Mouse (Mus musculus) left cerebral cortex, postnatal 4 days (tissue): ENCODE results near the gene Olfr648. TPM values are rescaled to one million over a fixed set of nuclear protein-coding genes. Genes with fewer than 3 reads are reported as not detected.
A peak's percentile ranks its signal among the peaks of the same experiment; 100 is the strongest.

Experiments used
- DNase-seq: peaks from one replicate; pipeline ENCODE4 v3.0.0-alpha.2; 2022
- intact Hi-C: fragments of 180-260 bp; cut with DNase I; formaldehyde crosslinking; loops from one replicate; pipeline ENCODE4 v1.15.1; 2025
- total RNA-seq, 2 experiments: library from RNA; stranded (reverse); gene quantifications; 2 replicates each; pipeline ENCODE4 v1.2.3; 2021

Gene Olfr648
- total RNA-seq = under 1 TPM; 0.38 to 0.46 TPM

- no peak for DNase-seq
- intact Hi-C loops = no loop called here
Measured at GRCm38 (mm10) chr7:104183292-104183691, at the start of gene Olfr648. Gene Olfr648 (minus strand): TSS chr7:104183392.

DNA sequence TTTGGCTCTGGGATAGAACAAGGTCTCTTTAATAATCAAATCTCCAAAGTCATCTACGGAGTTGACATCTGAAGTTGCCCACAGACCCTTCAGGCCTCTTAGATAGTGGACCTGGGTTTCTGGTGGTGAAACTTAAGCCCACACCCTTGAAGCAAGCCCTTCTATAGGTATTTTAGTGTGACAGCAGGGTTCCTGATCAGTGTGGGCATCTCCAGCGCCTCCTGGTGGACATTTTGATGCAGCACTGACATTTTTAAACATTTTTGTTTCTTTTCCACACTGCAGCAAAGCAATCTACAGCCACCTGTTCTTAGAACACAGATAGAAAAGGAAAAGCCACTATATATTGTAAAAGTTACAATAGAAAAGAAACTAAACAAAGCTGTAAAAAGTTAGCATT is 48.0 kb upstream of the Olfr648 start:
- intact Hi-C loops = no loop called here
- no peak for DNase-seq

GRCm38 (mm10) chr7:104218701-104219569 is 35.7 kb upstream of the Olfr648 start, which contains the start of gene Trim6:
Gene Trim6 (plus strand): TSS chr7:104218793.
- intact Hi-C loops = no loop called here
- peak; percentile 57 for DNase-seq

DNA sequence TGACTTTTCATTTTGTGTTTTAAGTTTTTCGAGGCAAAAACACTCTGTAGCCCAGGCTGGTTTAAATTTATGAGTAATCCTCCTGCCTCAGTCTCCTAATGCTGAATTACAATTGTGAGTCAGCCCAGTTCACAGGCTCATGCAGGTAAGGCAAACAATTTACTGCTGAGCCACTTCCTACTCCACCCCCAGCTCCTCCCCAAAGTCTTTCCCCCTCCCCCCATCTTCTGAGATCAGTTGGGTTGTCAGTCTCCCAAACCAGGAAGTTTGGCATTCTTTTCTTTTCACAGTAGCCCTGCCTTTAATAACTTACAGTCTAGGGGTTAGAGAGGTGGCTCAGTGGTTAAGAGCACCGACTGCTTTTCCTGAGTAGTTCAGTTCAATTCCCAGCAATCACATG is 34.7 kb upstream of the Olfr648 start:
- intact Hi-C loops = no loop called here
- DNase-seq = no peak

DNA sequence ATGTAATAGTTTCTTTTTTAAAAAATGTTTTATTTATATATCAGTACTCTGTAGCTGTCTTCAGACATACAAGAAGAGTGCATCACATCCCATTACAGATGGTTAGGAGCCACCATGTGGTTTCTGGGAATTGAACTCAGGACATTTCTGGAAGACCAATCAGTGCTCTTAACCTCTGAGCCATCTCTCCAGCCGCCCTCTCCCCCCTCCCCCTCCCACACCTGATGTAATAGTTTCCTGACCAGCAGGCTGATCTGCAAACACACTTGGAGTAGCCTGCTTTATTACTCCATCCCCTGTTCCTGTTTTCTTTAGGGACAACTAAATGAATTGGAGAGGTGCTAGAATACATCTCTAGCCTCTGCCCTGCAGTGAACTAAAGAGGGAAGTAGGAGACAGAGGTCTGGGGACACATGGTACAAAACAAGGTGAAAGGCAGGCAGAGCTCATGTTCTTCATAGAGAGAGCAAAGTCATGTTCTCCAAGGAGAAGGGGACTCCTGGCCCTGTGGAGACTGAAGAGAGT is 32.9 kb upstream of the Olfr648 start:
- DNase-seq = no peak
- intact Hi-C loops = no loop called here

DNA sequence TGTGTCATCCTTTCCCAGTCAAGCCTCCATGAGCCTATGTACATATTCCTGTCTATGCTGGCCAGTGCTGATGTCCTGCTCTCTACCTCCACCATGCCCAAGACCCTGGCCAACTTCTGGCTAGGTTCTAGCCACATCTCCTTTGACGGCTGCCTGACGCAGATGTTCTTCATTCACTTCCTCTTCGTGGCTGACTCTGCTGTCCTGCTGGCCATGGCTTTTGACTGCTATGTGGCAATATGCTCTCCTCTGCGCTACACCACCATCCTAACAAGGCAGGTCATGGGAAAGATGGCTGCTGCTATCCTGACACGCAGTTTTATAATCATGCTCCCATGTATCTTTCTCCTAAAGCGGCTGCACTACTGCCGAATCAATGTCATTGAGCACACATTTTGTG is 23.0 kb upstream of the Olfr648 start:
- intact Hi-C loops = no loop called here
- no peak for DNase-seq

DNA sequence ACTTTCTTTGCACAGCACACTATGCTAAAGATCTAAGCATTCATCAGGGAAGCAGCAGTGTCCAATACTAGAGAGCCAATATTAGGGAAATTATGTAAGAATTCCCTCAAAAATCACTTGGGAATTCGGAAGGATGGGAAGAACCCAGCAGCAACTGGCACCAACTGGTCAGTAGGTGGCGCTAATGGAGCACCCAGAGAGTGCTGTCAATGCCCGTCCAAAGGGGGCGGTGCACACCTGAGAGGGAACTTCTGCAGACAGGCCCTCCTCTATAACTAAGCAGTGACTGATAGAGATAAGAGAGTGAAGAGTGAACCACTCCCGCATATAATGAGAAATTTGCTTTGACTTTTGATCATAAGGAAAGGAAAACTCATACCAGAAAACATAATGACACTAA is 16.6 kb upstream of the Olfr648 start:
- intact Hi-C loops = no loop called here
- peak; percentile 43 for DNase-seq

DNA sequence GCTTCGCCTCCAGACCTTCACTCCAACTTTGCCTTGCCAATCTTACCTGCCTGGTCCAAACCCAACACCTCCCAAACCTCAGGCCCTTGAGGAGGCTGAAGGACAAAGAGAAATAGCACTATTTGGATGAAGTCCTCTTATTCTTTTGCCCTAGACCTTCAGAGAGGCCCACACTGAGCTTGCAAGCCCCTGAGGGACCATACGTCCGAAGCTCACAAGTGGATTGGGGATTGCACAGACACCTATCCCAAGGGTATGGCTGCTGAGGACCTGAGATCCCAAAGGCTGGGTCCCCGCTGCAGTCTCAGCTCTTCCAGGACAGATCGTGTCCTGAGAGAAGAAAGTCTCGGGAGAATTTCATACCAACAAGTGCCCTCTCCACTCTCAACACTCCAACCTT is 12.7 kb upstream of the Olfr648 start, which contains the start of gene Olfr649:
Gene Olfr649 (minus strand): TSS at position 101 of the 400 bp plus-strand sequence.
- no peak for DNase-seq
- intact Hi-C loops = no loop called here

DNA sequence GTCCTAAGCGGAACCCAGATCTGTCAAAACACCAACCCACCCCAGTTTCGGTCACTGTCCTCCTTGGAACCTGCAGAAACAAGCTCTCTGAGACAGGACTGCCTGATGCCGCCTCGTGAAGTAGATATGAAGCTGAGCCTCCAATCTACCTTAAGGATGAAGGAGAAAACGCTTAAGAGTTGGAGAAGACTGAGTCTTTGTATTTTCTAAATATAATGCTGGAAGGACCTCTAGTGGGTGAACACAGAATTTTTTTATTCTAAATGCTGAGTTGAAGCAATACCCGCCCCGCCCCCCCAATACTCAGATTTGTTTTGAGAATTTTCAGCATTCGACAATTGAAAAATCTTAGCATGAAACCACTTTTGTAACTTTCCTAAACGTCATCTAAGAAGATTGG is 8.1 kb upstream of the Olfr648 start:
- intact Hi-C loops = no loop called here

DNA sequence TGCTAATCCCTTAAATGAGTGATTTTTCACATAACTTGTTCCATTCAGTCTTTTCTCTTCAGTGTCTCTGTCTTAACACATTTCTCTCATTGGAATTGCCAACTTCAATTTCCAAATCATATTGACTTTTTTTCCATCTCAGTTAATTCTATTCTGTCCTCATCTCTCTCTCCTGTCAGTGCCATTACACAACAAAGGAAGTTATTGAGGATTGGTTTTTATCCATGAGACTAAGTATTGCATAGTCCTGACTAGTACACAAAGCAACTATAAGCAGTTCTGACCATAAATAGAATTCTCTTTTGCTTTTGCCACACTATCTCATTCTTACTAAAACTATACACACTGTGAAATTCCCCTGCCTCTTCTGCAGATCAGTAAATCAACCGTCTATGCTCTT is 4.1 kb downstream of the Olfr648 start:
- no peak for DNase-seq
- intact Hi-C loops = loop anchor here (10.0 kb wide), 1 partner anchor 994 kb away; the partner anchor contains the start of gene Olfr592

More for the DNA sequence above, 8.1 kb upstream of the Olfr648 start:
- no peak for DNase-seq

DNA sequence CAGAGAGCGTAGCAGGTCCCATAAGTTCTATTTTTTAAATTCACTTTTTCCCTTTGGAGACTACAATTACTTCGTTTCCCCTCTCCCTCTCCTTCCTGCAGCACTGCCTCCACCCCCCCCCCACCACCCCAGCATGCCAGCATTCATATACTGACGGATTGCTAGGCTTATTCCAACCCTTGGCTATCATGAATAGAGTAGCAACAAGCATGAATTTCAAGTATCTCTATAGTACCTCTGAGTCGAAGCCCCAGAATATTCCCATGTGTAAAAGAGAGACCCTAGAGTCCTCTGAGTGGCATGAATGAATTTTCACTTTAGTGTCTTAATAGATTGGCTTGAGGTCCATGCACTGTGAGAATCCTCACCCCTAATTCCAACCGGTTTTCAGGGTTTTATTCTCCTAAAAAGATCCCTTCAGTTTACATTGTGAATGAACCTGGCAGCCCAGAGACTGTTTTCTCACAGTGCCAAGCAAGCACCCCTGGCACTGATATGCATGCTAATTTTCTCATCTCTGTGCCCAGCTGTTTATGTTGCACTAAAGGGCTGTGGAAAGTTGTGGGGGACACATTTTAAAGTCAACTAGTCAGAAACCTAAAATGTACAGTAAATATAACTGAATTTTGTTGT is 4.7 kb downstream of the Olfr648 start:
- intact Hi-C loops = loop anchor here (10.0 kb wide), 1 partner anchor 994 kb away; the partner anchor contains the start of gene Olfr592
- DNase-seq = no peak

DNA sequence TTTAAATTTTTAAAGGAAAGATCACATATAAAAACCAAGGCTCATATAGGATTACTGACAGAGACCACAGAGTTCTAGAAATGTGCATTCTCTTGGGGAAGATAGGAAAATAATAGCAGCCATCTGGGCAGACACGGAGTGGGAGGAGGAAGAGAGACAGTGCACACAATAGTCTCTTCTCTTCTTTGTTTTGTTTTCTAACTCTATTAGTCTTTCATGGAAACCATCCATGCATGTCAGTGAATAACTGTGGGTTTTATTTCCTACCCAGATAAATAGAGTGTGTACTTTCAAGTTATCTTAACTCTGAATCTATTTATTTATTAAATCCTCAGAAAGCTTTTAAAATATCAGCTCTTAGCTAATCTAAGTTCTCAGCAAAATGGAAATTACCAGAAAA is 8.1 kb downstream of the Olfr648 start:
- DNase-seq = no peak
- intact Hi-C loops = loop anchor here (10.0 kb wide), 1 partner anchor 990 kb away; the partner anchor contains the start of gene Olfr592

GRCm38 (mm10) chr7:104169634-104170204 is 13.5 kb downstream of the Olfr648 start:
- DNase-seq = no peak
- intact Hi-C loops = loop anchor here (10.0 kb wide), 1 partner anchor 985 kb away; the partner anchor contains the start of gene Olfr592

GRCm38 (mm10) chr7:104167105-104167504 is 16.1 kb downstream of the Olfr648 start:
- DNase-seq = no peak
- intact Hi-C loops = no loop called here

- intact Hi-C loops = no loop called here
- no peak for DNase-seq
Measured at GRCm38 (mm10) chr7:104150456-104150855, 32.7 kb downstream of the Olfr648 start, which contains the start of gene Ubqlnl. Gene Ubqlnl (minus strand): TSS chr7:104150556.

DNA sequence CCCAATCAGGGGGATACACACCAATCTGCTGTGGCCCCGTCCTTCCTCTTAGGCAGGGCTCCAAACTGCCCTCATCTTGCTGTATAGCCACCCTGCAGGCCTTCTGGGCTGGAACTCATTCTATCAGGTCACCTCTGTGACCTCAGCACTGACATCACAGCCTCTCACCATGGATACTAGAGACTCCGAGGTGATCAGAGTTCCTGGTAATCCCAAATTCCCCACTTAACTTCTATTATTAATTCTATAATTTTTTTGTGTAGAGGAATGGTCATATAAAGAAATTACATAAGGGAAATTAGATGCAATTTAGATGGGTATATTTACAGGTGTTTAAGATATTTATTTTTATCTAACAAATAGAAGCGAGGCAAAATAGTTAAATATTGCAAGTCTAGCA is 40.0 kb downstream of the Olfr648 start, which contains the start of gene Ubqln3:
Gene Ubqln3 (minus strand): TSS at position 101 of the 400 bp plus-strand sequence.
- intact Hi-C loops = no loop called here
- no peak for DNase-seq

DNA sequence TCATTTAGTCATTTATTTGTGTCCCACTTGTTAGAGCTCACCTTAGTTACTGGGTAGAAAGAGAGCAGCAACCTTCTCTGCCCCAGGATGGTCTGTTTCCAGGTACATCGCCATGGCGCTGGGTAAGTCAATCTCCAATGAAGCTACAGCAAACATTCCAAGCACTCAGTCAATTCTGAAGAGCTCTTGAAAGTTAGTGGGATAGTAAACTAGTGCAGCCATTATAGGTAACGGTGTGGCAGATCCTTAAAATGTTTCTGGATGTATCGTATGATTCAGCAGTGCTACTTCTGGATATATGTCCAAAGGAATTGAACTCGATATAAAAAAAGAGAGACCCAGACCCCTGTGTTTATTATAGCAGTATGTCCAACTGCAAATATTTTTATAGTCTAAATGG is 45.9 kb downstream of the Olfr648 start, which contains the start of gene Olfr643:
Gene Olfr643 (minus strand): TSS at position 101 of the 400 bp plus-strand sequence.
- DNase-seq = no peak
- intact Hi-C loops = no loop called here

DNA sequence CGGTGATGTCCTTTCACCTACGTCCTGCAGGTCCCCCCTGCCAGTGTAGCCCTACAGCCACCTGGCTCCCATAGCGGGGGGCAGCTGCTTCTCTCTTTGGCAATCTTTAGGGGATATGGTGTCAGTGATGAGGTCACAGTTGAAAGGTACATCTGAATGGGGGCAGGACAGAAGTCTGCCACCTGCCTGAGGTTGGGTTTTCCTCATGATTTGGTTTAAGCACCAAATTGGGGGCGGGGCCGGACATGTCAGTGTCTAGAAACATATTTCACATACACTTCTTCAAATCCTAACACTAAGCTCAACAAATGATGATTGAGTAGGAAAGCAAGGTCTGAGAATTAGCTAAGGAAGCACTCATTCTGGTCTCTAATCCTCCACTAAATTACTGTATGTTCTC is 53.5 kb downstream of the Olfr648 start, which contains the start of gene Ubqln5:
Gene Ubqln5 (minus strand): TSS at position 101 of the 400 bp plus-strand sequence.
- no peak for DNase-seq
- intact Hi-C loops = no loop called here
